Mouse (Mus musculus) induced T-regulatory cell, adult 2 months (primary cell): ENCODE results near the gene Ubash3a.
A peak's percentile ranks its signal among the peaks of the same experiment; 100 is the strongest.
"Not testable (repeated sequence)": the region's sequence is repeated elsewhere in the genome, so short reads cannot be mapped to it uniquely, and the experiment has no call there.

ENCODE experiments used
- DNase-seq: peaks from one replicate; pipeline ENCODE4 v3.0.0-alpha.2; 2012; ENCODE audit warnings: low read depth

Gene Ubash3a

GRCm38 (mm10) chr17:31260430-31260829, 52.8 kb downstream of the Ubash3a start:
- DNase-seq: no peak

GRCm38 (mm10) chr17:31261352-31261751, 53.7 kb downstream of the Ubash3a start:
- no peak for DNase-seq

GRCm38 (mm10) chr17:31262715-31263114, 55.0 kb downstream of the Ubash3a start:
- DNase-seq: no peak

GRCm38 (mm10) chr17:31263770-31264169, 56.1 kb downstream of the Ubash3a start:
- no peak for DNase-seq

GRCm38 (mm10) chr17:31264372-31264771, 56.7 kb downstream of the Ubash3a start:
- no peak for DNase-seq

GRCm38 (mm10) chr17:31265171-31265572, 57.5 kb downstream of the Ubash3a start:
- no peak for DNase-seq

GRCm38 (mm10) chr17:31265831-31266230, 58.2 kb downstream of the Ubash3a start:
- no peak for DNase-seq

- DNase-seq: no peak
Measured at GRCm38 (mm10) chr17:31266321-31266950, 58.8 kb downstream of the Ubash3a start.

- no peak for DNase-seq
Measured at GRCm38 (mm10) chr17:31267138-31267537, 59.5 kb downstream of the Ubash3a start.

GRCm38 (mm10) chr17:31267603-31268002, 59.9 kb downstream of the Ubash3a start:
- DNase-seq: no peak

GRCm38 (mm10) chr17:31268016-31268415, 60.3 kb downstream of the Ubash3a start:
- no peak for DNase-seq

GRCm38 (mm10) chr17:31269761-31270160, 62.1 kb downstream of the Ubash3a start:
- DNase-seq: no peak

- no peak for DNase-seq
Measured at GRCm38 (mm10) chr17:31270246-31270645, 62.6 kb downstream of the Ubash3a start.

- DNase-seq: not testable (repeated sequence)
Measured at GRCm38 (mm10) chr17:31270736-31271135, 63.1 kb downstream of the Ubash3a start.

GRCm38 (mm10) chr17:31271136-31271851, 63.6 kb downstream of the Ubash3a start:
- no peak for DNase-seq

GRCm38 (mm10) chr17:31272416-31273165, 64.9 kb downstream of the Ubash3a start:
- DNase-seq: no peak

GRCm38 (mm10) chr17:31273631-31274030, 66.0 kb downstream of the Ubash3a start:
- no peak for DNase-seq

GRCm38 (mm10) chr17:31275181-31275580, 67.5 kb downstream of the Ubash3a start:
- peak; percentile 65 for DNase-seq

- DNase-seq: no peak
Measured at GRCm38 (mm10) chr17:31276207-31276921, 68.7 kb downstream of the Ubash3a start.

GRCm38 (mm10) chr17:31276922-31277918, 69.5 kb downstream of the Ubash3a start, which contains the start of gene Rsph1:
Rsph1 (minus strand) TSS chr17:31277383.
- DNase-seq: peak; percentile 94

- DNase-seq: no peak
Measured at GRCm38 (mm10) chr17:31277931-31278330, 70.3 kb downstream of the Ubash3a start.
